Mouse (Mus musculus) lung, adult 2 months (tissue): ENCODE data around the gene Tbxas1.

Source experiments
- CTCF ChIP-seq: fragments of 200-500 bp; IDR thresholded peaks from 2 replicates; pipeline ENCODE4 v1.5.1; 2011; ENCODE audit warnings: mild to moderate bottlenecking, low read length, control low read depth; ENCODE audit not compliant: insufficient read depth
- POLR2A ChIP-seq: fragments of 200-500 bp; IDR thresholded peaks from 2 replicates; pipeline ENCODE4 v1.6.1; 2011; ENCODE audit warnings: low read depth, mild to moderate bottlenecking, control low read depth, low read length, borderline replicate concordance; ENCODE audit errors: extremely low read depth

DNA sequence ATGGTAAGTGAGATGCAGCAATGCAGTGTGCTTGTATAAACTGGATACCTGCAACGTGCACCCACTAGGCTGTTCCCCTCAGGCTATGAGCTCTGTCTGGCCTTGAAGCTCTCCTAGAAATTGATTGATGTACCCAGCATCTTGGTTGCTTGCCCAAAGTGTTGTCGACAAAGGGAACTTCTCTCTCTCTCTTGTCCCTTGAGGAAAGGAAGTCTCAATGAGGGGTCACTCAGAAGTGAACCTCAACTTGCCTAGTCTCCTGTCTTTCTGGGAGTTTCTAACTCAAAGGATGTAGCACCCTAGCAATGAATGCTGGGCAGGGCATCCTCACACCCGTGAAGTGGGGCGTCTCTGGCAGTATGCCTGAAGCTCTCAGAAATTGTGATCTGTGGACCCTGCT, 161.0 kb downstream of the Tbxas1 start:
- TF ChIP-seq CTCF, result no peak
- no peak for TF ChIP-seq POLR2A
